Mouse (Mus musculus): Measurements from ENCODE around the gene Rgs16.

Gene Rgs16

GRCm38 (mm10) chr1:153740145-153740544, at the start of gene Rgs16:
Gene Rgs16 (plus strand): TSS chr1:153740349.
- peak; percentile 86 for DNase-seq

GRCm38 (mm10) chr1:153692526-153692925, 47.6 kb upstream of the Rgs16 start:
- no peak for DNase-seq

GRCm38 (mm10) chr1:153694372-153695120, 45.6 kb upstream of the Rgs16 start:
- DNase-seq: no peak

GRCm38 (mm10) chr1:153695398-153695797, 44.8 kb upstream of the Rgs16 start:
- peak; percentile 30 for DNase-seq

GRCm38 (mm10) chr1:153696093-153696492, 44.1 kb upstream of the Rgs16 start:
- no peak for DNase-seq

- no peak for DNase-seq
Measured at GRCm38 (mm10) chr1:153696541-153696940, 43.6 kb upstream of the Rgs16 start.

GRCm38 (mm10) chr1:153697581-153698251, 42.4 kb upstream of the Rgs16 start:
- DNase-seq: peak; percentile 72

GRCm38 (mm10) chr1:153698311-153699084, 41.7 kb upstream of the Rgs16 start:
- DNase-seq: peak; percentile 29

- DNase-seq: no peak
Measured at GRCm38 (mm10) chr1:153700448-153701063, 39.6 kb upstream of the Rgs16 start.

- DNase-seq: no peak
Measured at GRCm38 (mm10) chr1:153701461-153701860, 38.7 kb upstream of the Rgs16 start.

- no peak for DNase-seq
Measured at GRCm38 (mm10) chr1:153702166-153702852, 37.8 kb upstream of the Rgs16 start.

GRCm38 (mm10) chr1:153702853-153703410, 37.2 kb upstream of the Rgs16 start:
- no peak for DNase-seq

- no peak for DNase-seq
Measured at GRCm38 (mm10) chr1:153703445-153703991, 36.6 kb upstream of the Rgs16 start.

GRCm38 (mm10) chr1:153704174-153704573, 36.0 kb upstream of the Rgs16 start:
- DNase-seq: no peak

GRCm38 (mm10) chr1:153704996-153705395, 35.2 kb upstream of the Rgs16 start:
- no peak for DNase-seq

- no peak for DNase-seq
Measured at GRCm38 (mm10) chr1:153708626-153709025, 31.5 kb upstream of the Rgs16 start.

- no peak for DNase-seq
Measured at GRCm38 (mm10) chr1:153709451-153709850, 30.7 kb upstream of the Rgs16 start.

GRCm38 (mm10) chr1:153711544-153712262, 28.4 kb upstream of the Rgs16 start:
- DNase-seq: no peak

- DNase-seq: no peak
Measured at GRCm38 (mm10) chr1:153712633-153713032, 27.5 kb upstream of the Rgs16 start.

- no peak for DNase-seq
Measured at GRCm38 (mm10) chr1:153717990-153718389, 22.2 kb upstream of the Rgs16 start.

GRCm38 (mm10) chr1:153720935-153721334, 19.2 kb upstream of the Rgs16 start:
- DNase-seq: no peak

Data from cerebellum, adult 11-12 months (tissue).